12 mouse cellular contexts compared by ENCODE assay signal in the genomic region with DNA sequence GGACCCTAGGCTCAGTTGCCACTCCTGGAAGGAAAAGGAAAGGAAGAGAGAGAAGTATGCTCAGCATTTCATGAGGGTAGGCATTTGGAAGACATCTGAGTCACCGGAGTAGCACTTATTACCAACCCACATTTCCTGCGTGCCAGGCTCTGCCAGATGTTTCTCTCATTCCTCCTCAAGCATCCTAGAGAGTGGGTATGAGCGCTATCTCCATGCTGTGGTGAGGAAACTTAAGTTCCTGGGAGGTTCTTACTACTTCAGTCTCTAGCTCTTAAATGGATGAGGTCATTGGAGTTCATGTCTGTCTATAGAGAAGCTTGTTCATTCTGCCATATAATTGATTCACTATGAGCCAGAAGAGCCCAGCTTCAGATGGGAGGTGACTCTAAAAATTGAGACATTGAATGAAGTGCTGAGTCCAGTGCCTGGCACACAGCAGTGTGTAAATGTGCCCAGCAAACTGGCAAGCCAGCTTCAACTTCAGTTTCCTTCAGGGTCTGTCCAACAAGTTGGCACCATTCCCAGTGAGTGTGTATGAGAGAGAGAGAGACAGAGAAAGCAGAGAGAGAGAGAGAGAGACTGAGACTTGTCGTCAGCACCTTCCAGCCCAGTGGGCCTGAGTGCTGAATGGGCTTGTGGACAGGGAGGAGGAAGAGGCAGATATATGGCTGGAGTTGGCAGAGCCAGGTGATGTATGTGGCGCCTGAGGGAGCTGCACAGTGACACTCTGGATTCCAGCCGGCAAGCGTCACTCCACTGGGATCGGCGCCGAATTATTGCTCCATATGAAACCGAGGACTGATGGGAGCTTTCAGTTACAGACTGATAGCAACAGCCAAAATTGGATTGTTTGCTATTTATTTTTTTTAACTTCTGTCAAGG. TPM values are rescaled to one million over a fixed set of nuclear protein-coding genes. Genes with fewer than 3 reads are reported as not detected.
DNase-seq lines count a peak whose midpoint lies in the region; ATAC-seq and TF ChIP-seq lines count a peak whose summit lies in the region.
"Had no signal": no experiment of that assay in that cellular context is flagged by ENCODE, and none has a peak within 500 bp of the region (broad histone marks: within the 10 kb centered on the region; RNA-seq: fewer than 3 reads in every experiment).

No protein-coding gene starts in this region.

- H3K36me3 ChIP-seq in forebrain, postnatal 0 days (ENCODE audit: insufficient read depth): peaks cover 15% of the 10 kb centered on the region; the same call in 1 of the 2 replicates
- peaks cover 23% of the 10 kb centered on the region; the same call in 1 of the 2 replicates for H3K36me3 ChIP-seq in forebrain, embryonic 12.5 days (replicated peaks)

- H3K27me3 ChIP-seq in forebrain, postnatal 0 days (ENCODE audit: insufficient read depth, low read length): no peaks in the 10 kb centered on the region
- no peaks in the 10 kb centered on the region for H3K27me3 ChIP-seq in forebrain, embryonic 12.5 days

- H3K4me1 ChIP-seq in forebrain, postnatal 0 days (ENCODE audit: insufficient read depth): no peaks in the 10 kb centered on the region
- H3K4me1 ChIP-seq in forebrain, embryonic 12.5 days: no peaks in the 10 kb centered on the region

- peak; percentile 38 for ATAC-seq in forebrain, postnatal 0 days
- no peak for ATAC-seq in forebrain, embryonic 12.5 days (ENCODE audit: low FRiP score)

- peak; percentile 52 for DNase-seq in forebrain, postnatal 0 days
- DNase-seq in left cerebral cortex, postnatal 10 days (ENCODE audit: extremely low spot score in 1 of 2, low spot score in 2 of 2): peak; percentile 38 to 48
- no peak for DNase-seq in left cerebral cortex, adult 2 months (ENCODE audit: extremely low spot score in 1 of 2, low spot score in 2 of 2)
- DNase-seq in adrenal gland, postnatal 25 days: peak; percentile 28
- DNase-seq in lung, postnatal 10 days: peak; percentile 67
- no peak for DNase-seq in urinary bladder, postnatal 25 days (ENCODE audit: low spot score)
- no peak for DNase-seq in right cerebral cortex, postnatal 14 days
- DNase-seq: right cerebral cortex, postnatal 25 days had no signal

- H3K27ac ChIP-seq in forebrain, postnatal 0 days (ENCODE audit: low read depth, low read length): no peak overlapping the region
- H3K27ac ChIP-seq in forebrain, embryonic 12.5 days: no peak overlapping the region
- H3K27ac ChIP-seq in left cerebral cortex, adult 2 months: no peak overlapping the region
- H3K27ac ChIP-seq: kidney, postnatal 0 days; liver, embryonic 14.5 days had no signal

- no peak for TF ChIP-seq CTCF in forebrain, postnatal 0 days (IDR thresholded peaks at IDR 0.05; ENCODE audit: low read depth)
- TF ChIP-seq CTCF in left cerebral cortex, adult 2 months (IDR thresholded peaks at IDR 0.05): no peak

- no peak overlapping the region for H3K9ac ChIP-seq in forebrain, postnatal 0 days
- H3K9ac ChIP-seq in forebrain, embryonic 12.5 days: no peak overlapping the region
- H3K9ac ChIP-seq: liver, embryonic 14.5 days had no signal

- no peak overlapping the region for H3K4me2 ChIP-seq in forebrain, postnatal 0 days (ENCODE audit: low read depth)
- no peak overlapping the region for H3K4me2 ChIP-seq in forebrain, embryonic 12.5 days

- no peaks in the 10 kb centered on the region for H3K9me3 ChIP-seq in forebrain, postnatal 0 days (ENCODE audit: low read length)
- H3K9me3 ChIP-seq in forebrain, embryonic 12.5 days: no peaks in the 10 kb centered on the region

- no peak overlapping the region for H3K4me3 ChIP-seq in forebrain, postnatal 0 days (ENCODE audit: low read depth, low read length)
- H3K4me3 ChIP-seq in forebrain, embryonic 12.5 days (replicated peaks): no peak overlapping the region
- no peak overlapping the region for H3K4me3 ChIP-seq in left cerebral cortex, adult 2 months
- H3K4me3 ChIP-seq: erythroblast, embryonic 14.5 days had no signal

- intact Hi-C loops in left cerebral cortex, postnatal 10 days (cut with DNase I): no loop called here
- intact Hi-C loops in left cerebral cortex, adult 2 months (cut with DNase I): no loop called here

- 68% methylated on average over 11 of the region's 11 CpGs for WGBS in forebrain, postnatal 0 days
- 95% methylated on average over 11 of the region's 11 CpGs for WGBS in forebrain, embryonic 12.5 days

RNA-seq across cellular contexts. Expression of gene Phox2a, which starts 56.0 kb away (rescaled TPM):
- not detected in 2 replicates for total RNA-seq in forebrain, postnatal 0 days (2014; rRNA removed)
- polyA plus RNA-seq in forebrain, postnatal 0 days (2015; fragmentation: Nextera tagmentation; extraction: Ambion mirVana): not detected in 2 replicates
- not detected in 2 replicates for polyA plus RNA-seq in forebrain, embryonic 12.5 days (2016; fragmentation: Nextera tagmentation; extraction: Ambion mirVana)
- total RNA-seq in left cerebral cortex, postnatal 10 days (2021): not detected
- not detected for total RNA-seq in left cerebral cortex, adult 2 months (2021)
- 17.1 and 33.0 TPM in 2 replicates for total RNA-seq in adrenal gland, postnatal 25 days (2021)
- polyA plus RNA-seq: erythroblast, embryonic 14.5 days; liver, embryonic 14.5 days had no signal

Comparison
In these comparisons a context has a peak if more than half of its experiments do, and no peak if none do; other contexts are left out.
1. DNase-seq: peak in forebrain, postnatal 0 days (single experiment), left cerebral cortex, postnatal 10 days (2 of 2), adrenal gland, postnatal 25 days (single experiment) and lung, postnatal 10 days (single experiment); none in left cerebral cortex, adult 2 months (0 of 2), urinary bladder, postnatal 25 days (single experiment) and right cerebral cortex, postnatal 14 days (single experiment).
2. RNA of gene Phox2a, which starts 56.0 kb away (total RNA-seq): 17.1 to 33.0 TPM in adrenal gland, postnatal 25 days; not detected in left cerebral cortex, adult 2 months, not detected in left cerebral cortex, postnatal 10 days and not detected in forebrain, postnatal 0 days; every median in the first group is over 10 times any median in the second.